33 mouse cellular contexts compared by ENCODE assay signal in genomic region chr4:13174426-13174825, GRCm38 (mm10).
"Had no signal": no experiment of that assay in that cellular context is flagged by ENCODE, and none has a peak within 500 bp of the region (broad histone marks: within the 10 kb centered on the region; RNA-seq: fewer than 3 reads in every experiment).

No protein-coding gene starts in this region.

- H3K4me3 ChIP-seq: limb, embryonic 10.5 days; limb, embryonic 12.5 days; limb, embryonic 13.5 days; limb, embryonic 15.5 days; liver, embryonic 12.5 days; liver, embryonic 13.5 days; liver, embryonic 15.5 days; lung, embryonic 15.5 days; megakaryocyte, embryonic 14.5 days; midbrain, embryonic 10.5 days; midbrain, embryonic 12.5 days; midbrain, embryonic 13.5 days; midbrain, embryonic 15.5 days; myocyte; neural tube, embryonic 12.5 days; neural tube, embryonic 13.5 days had no signal

- H3K4me1 ChIP-seq: limb, embryonic 15.5 days; liver, embryonic 12.5 days; liver, embryonic 13.5 days; liver, embryonic 15.5 days; lung, embryonic 15.5 days; megakaryocyte, embryonic 14.5 days; midbrain, embryonic 10.5 days; midbrain, embryonic 12.5 days; neural tube, embryonic 12.5 days had no signal

- H3K4me2 ChIP-seq: limb, embryonic 12.5 days; limb, embryonic 13.5 days; limb, embryonic 15.5 days; liver, embryonic 11.5 days; liver, embryonic 12.5 days; liver, embryonic 13.5 days; liver, embryonic 15.5 days; lung, embryonic 14.5 days; lung, embryonic 15.5 days; midbrain, embryonic 11.5 days; midbrain, embryonic 12.5 days; midbrain, embryonic 13.5 days; midbrain, embryonic 15.5 days; neural tube, embryonic 12.5 days; neural tube, embryonic 13.5 days had no signal

- H3K9me3 ChIP-seq: limb, embryonic 10.5 days; limb, embryonic 12.5 days; limb, embryonic 13.5 days; limb, embryonic 15.5 days; liver, embryonic 12.5 days; liver, embryonic 13.5 days; liver, embryonic 15.5 days; lung, embryonic 15.5 days; megakaryocyte, embryonic 14.5 days; midbrain, embryonic 10.5 days; midbrain, embryonic 12.5 days; midbrain, embryonic 13.5 days; midbrain, embryonic 15.5 days; neural tube, embryonic 12.5 days; neural tube, embryonic 13.5 days had no signal

- ATAC-seq: liver, embryonic 12.5 days; liver, postnatal 0 days; lung, postnatal 0 days; midbrain, embryonic 13.5 days; midbrain, embryonic 15.5 days; midbrain, embryonic 16.5 days had no signal

- H3K27me3 ChIP-seq: limb, embryonic 12.5 days; limb, embryonic 13.5 days; limb, embryonic 15.5 days; liver, embryonic 12.5 days; liver, embryonic 13.5 days; liver, embryonic 15.5 days; lung, embryonic 15.5 days; megakaryocyte, embryonic 14.5 days; midbrain, embryonic 12.5 days; midbrain, embryonic 13.5 days; midbrain, embryonic 15.5 days; neural tube, embryonic 12.5 days; neural tube, embryonic 13.5 days had no signal

- H3K36me3 ChIP-seq: limb, embryonic 10.5 days; limb, embryonic 12.5 days; limb, embryonic 13.5 days; limb, embryonic 15.5 days; liver, embryonic 12.5 days; liver, embryonic 13.5 days; liver, embryonic 15.5 days; lung, embryonic 15.5 days; midbrain, embryonic 10.5 days; midbrain, embryonic 12.5 days; midbrain, embryonic 13.5 days; midbrain, embryonic 15.5 days; neural tube, embryonic 12.5 days; neural tube, embryonic 13.5 days had no signal

- DNase-seq: left cerebral cortex, postnatal 4 days; liver; liver, embryonic 13.5 days; liver, postnatal 0 days; lung, adult 18-20 months; lung, adult 2 months; lung, embryonic 14.5 days; lung, postnatal 10 days; lung, postnatal 14 days; lung, postnatal 36 days; lung, postnatal 4 days; midbrain, embryonic 14.5 days had no signal

- H3K27ac ChIP-seq: limb, embryonic 10.5 days; limb, embryonic 12.5 days; limb, embryonic 13.5 days; limb, embryonic 15.5 days; liver, embryonic 12.5 days; liver, embryonic 13.5 days; liver, embryonic 14.5 days; liver, embryonic 15.5 days; lung, embryonic 15.5 days; macrophage; midbrain, embryonic 10.5 days; midbrain, embryonic 12.5 days; midbrain, embryonic 13.5 days; midbrain, embryonic 15.5 days; neural tube, embryonic 12.5 days; neural tube, embryonic 13.5 days had no signal

- H3K9ac ChIP-seq: limb, embryonic 12.5 days; limb, embryonic 13.5 days; limb, embryonic 15.5 days; liver, embryonic 12.5 days; liver, embryonic 13.5 days; liver, embryonic 14.5 days; liver, embryonic 15.5 days; liver, postnatal 0 days; lung, embryonic 14.5 days; lung, embryonic 15.5 days; midbrain, embryonic 12.5 days; midbrain, embryonic 13.5 days; midbrain, embryonic 15.5 days; neural tube, embryonic 12.5 days; neural tube, embryonic 13.5 days had no signal
